Mouse (Mus musculus) regulatory T cell (primary cell): ENCODE measurements around the gene Clpb.

Source experiments
- in situ Hi-C: fragments of 300-600 bp; cut with MboI, MseI; formaldehyde crosslinking; loops from one replicate; pipeline ENCODE4 v1.15.1; 2025; ENCODE audit warnings: high pct_unique_total_duplicates

Gene Clpb

DNA sequence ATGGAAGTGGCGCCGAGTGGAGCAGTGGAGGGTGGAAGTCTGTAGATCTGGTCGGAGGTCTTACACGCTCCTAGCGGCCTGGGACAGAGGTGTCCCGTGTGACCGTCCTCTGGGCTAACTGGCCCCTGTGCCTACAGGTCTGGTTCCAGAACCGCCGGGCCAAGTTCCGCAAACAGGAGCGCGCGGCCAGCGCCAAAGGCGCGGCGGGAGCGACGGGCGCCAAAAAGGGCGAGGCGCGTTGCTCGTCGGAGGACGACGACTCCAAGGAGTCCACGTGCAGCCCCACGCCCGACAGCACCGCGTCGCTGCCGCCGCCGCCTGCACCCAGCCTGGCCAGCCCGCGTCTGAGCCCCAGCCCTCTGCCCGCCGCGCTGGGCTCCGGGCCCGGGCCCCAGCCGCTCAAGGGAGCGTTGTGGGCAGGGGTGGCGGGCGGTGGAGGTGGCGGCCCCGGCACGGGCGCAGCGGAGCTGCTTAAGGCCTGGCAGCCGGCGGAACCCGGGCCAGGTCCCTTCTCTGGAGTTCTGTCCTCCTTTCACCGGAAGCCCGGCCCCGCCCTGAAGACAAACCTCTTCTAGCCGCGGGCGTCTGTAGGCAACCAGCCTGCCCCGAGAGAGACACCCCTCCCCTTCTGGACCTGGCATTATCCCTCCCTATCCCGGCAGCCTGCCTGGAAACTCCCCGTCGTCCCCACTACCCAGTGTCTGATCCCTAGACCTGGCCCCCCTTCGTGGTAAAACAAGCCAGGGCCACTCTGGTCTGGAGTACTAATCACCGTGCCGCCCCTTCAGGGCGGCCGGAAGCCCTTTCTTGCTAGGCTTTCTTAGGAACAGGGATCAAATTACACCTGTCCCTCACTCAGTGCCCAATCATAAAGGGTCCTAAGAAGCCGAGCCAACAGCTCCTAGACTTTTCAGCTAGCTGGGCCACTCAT is 158.4 kb downstream of the Clpb start:
- in situ Hi-C loops, result no loop called here

- in situ Hi-C loops, result no loop called here
Observed at GRCm38 (mm10) chr7:101822836-101823757, 159.7 kb downstream of the Clpb start.

DNA sequence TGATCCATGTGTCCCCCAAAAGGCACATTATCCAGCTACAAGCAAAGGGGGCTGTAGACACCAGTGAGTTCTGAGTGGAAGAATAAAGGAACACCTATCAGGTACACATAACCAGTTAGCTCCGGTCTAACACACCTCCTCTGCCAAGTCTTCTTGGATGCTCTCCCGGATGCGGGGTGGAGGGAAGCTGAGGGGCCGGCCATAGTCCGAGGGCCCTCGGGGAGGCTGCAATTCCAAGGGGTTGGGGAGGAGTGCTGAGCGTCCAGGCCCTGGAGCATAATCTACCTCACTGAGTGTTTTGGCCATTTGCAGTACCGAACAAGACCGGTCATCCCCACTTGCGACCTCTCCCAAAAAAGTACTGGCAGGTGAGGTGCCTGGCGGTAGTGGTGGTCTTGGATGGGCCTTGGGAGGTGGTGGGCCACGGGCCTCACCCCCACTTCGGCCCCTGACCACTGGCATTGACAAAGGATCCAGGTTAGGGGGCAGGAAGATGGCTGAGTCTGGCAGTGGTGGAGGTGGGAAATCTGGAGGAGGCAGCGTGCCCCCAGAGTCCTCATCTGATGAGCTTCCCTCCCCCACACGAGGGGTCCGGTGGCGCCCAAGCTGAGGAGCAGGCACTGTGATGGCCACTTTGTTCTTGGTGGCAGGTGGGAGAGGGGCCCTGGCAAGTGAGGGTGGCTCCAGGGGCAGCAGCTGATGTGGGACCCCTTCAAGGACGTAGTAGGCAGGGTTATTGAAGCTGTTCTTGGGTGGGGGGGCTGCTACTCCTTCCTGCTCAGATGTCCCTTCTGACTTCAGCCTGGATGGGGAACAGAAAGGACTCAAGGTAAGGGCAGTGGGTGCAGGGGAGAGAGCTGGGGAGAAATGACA is 160.6 kb downstream of the Clpb start:
- in situ Hi-C loops, result no loop called here

DNA sequence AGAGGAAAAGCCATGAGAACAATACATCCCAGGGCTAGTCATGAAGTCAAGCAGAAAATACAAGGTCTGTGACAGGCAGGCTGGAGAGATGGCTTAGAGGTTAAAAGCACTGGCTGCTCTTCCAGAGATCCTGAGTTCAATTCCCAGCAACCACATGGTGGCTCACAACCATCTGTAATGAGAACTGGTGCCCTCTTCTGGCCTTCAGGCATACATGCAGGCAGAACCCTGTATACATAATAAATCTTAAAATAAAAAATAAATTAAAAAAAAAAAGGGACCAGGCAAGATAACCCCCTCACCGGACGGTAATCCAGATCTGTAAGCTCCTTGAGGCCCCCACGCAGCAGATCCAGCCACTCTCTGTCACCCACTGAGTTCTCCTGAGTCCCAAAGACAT is 166.9 kb downstream of the Clpb start:
- in situ Hi-C loops, result no loop called here

- in situ Hi-C loops, result no loop called here
Observed at GRCm38 (mm10) chr7:101831437-101831836, 168.0 kb downstream of the Clpb start.

- in situ Hi-C loops, result no loop called here
Observed at GRCm38 (mm10) chr7:101832372-101832771, 168.9 kb downstream of the Clpb start.

- in situ Hi-C loops, result no loop called here
Observed at GRCm38 (mm10) chr7:101833352-101833751, 169.9 kb downstream of the Clpb start.

DNA sequence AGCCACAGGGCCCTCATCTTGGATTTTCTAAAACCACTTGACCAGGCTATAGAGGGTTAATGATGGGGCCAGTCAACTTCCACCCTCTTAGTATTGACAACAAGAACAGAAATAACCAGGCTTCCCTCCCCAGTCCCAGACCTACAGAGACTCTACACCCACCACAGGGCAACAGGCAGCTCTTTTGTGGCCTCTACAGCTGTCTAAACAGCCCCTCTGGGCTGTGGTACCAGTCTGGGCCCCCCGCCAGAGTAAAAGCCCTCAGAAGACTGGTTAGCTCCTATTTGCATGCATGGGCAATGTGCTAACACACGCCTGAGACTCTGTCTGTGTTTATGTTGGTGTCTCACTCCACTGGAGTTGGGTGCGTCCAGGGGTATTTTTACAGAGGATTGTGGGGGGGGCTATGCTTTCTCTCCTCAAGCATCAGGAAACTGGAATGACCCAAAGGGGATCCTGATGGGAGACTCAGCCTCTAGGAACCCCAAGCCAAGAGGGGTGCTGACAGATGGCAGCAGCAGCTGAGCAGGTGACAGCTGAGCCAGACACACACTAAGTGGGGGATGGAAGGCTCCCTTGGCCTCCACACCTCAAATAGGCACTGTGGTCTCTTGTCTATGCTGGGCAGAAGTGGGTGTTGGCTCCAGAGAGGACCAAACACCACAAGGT is 170.6 kb downstream of the Clpb start:
- in situ Hi-C loops, result no loop called here

- in situ Hi-C loops, result no loop called here
Observed at GRCm38 (mm10) chr7:101834903-101835302, 171.5 kb downstream of the Clpb start.

GRCm38 (mm10) chr7:101835457-101836109 is 172.2 kb downstream of the Clpb start:
- in situ Hi-C loops, result no loop called here

DNA sequence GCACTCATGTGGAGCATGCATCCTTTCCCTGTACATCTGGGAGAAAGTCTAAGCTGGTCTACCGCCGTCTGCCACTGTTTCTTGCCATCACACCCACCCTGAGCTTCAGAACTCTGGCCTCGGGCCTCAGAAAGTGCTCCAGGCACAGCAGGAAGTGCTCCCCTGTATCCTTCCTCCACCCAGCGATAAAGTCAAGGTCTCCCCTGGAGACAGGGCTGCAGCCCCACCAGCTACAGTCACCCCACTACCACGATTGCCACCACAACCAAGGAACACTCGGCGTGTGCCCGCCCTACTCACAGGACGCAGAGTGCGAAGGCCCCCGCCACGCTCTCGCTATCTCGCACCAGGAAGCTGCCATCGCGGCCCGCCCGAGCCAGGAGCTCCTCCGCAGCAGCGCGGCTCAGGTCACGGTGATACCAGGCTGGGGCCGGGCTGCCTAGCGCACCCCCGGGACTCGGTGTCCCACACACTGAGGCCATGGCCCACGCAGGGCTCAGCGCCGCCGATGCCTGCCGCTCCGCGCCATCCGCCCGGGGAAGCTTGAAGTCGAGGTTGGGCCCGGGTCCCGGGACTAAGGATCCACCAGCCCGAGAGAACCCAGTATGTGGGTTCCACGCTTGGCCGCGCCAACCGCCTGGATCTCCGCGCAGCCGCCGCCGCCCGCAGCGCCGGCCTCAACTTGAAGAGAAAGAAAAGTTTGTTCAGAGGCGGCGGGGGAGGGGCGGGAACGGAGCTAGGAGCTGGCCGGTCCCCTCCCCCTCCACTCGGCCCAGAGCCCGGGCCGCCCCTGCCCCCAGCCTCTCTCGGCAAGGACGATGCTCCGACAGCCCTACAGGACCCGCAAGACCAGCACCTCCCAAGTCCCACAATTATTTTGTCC is 173.1 kb downstream of the Clpb start:
- in situ Hi-C loops, result no loop called here

GRCm38 (mm10) chr7:101837154-101837605 is 173.7 kb downstream of the Clpb start:
- in situ Hi-C loops, result no loop called here

- in situ Hi-C loops, result no loop called here
Observed at GRCm38 (mm10) chr7:101837606-101838471, 174.4 kb downstream of the Clpb start, which contains the start of gene Inppl1. Inppl1 (minus strand) TSS chr7:101838229.

DNA sequence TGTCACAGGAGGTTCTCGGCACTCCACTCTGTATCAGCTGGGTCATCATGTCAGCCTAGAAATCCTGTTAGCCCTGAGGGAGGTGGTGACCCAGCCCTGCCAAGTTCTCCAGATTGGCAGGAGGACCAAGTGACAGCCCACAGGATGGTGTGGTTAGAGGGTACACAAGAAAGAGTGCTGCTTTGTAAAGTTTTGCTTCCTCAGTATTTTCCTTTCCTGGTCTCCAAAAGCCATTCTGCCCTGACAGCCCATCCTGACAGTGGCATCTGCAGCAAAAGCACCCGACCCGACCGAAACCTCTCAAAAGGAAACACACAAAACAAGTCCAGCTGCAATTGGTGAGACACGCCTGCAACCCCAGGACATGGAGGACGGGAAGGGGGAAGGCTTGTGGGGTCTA is 180.8 kb downstream of the Clpb start:
- in situ Hi-C loops, result loop anchor here (10.0 kb wide), 2 partner anchors 169 to 1649 kb away; no protein-coding TSS in a partner anchor
